Mouse (Mus musculus) forebrain, embryonic 12.5 days (tissue): ENCODE data around the gene Pogk. TPM values are rescaled to one million over a fixed set of nuclear protein-coding genes. Genes with fewer than 3 reads are reported as not detected.

Experiments used
- ATAC-seq: fragments of 200-750 bp; cut with Nextera tagmentation; 2 replicates; pipeline ENCODE4 v1.8.0; 2017; ENCODE audit warnings: moderate TSS enrichment; ENCODE audit not compliant: low FRiP score
- H3K27ac ChIP-seq: fragments of 300-500 bp; sonication (generic); 2 replicates; pipeline ENCODE4 v1.5.1; 2016; ENCODE audit warnings: mild to moderate bottlenecking
- H3K27me3 ChIP-seq: fragments of 300-500 bp; sonication (generic); 2 replicates; pipeline ENCODE4 v1.6.1; 2016; ENCODE audit warnings: mild to moderate bottlenecking
- H3K36me3 ChIP-seq: fragments of 300-500 bp; sonication (generic); replicated peaks from 2 replicates; pipeline ENCODE4 v1.6.1; 2016; ENCODE audit warnings: mild to moderate bottlenecking
- H3K4me1 ChIP-seq: fragments of 300-500 bp; sonication (generic); 2 replicates; pipeline ENCODE4 v1.6.1; 2016
- H3K4me2 ChIP-seq: fragments of 300-500 bp; sonication (generic); 2 replicates; pipeline ENCODE4 v1.6.1; 2016; ENCODE audit warnings: mild to moderate bottlenecking, moderate library complexity
- H3K4me3 ChIP-seq: fragments of 300-500 bp; sonication (generic); replicated peaks from 2 replicates; pipeline ENCODE4 v1.5.1; 2016; ENCODE audit warnings: mild to moderate bottlenecking
- H3K9ac ChIP-seq: fragments of 300-500 bp; sonication (generic); 2 replicates; pipeline ENCODE4 v1.6.1; 2016; ENCODE audit warnings: mild to moderate bottlenecking
- H3K9me3 ChIP-seq: fragments of 300-500 bp; sonication (generic); 2 replicates; pipeline ENCODE4 v1.6.1; 2016
- WGBS: fragments of 180-500 bp; shearing (Covaris S2); methylation state at CpG from one replicate; pipeline ENCODE4 v1.1.7; 2016; 5-methylcytosine and 5-hydroxymethylcytosine counted together
- polyA plus RNA-seq: library from polyadenylated mRNA; unstranded; fragments of >200 nt; fragmentation: Nextera tagmentation; extraction: Ambion mirVana; gene quantifications from 2 replicates; pipeline ENCODE4 v1.2.1, GENCODE M21; 2016

The Pogk gene
- polyA plus RNA-seq, 1 experiment from 2014 or later = 51.7 TPM

GRCm38 (mm10) chr1:166395661-166396060 is 14.0 kb downstream of the Pogk start:
- Histone ChIP-seq H3K4me2 (no peak overlapping the region), H3K27ac (no peak overlapping the region), H3K9ac (no peak overlapping the region), H3K36me3 (peaks cover 96% of the 10 kb centered on the region), H3K27me3 (no peaks in the 10 kb centered on the region), H3K4me1 (no peaks in the 10 kb centered on the region), H3K4me3 (no peak overlapping the region), H3K9me3 (no peaks in the 10 kb centered on the region)
- 93% methylated on average over 5 of the region's 5 CpGs for WGBS
- ATAC-seq = no peak

GRCm38 (mm10) chr1:166394770-166395169 is 14.9 kb downstream of the Pogk start:
- Histone ChIP-seq H3K27ac (no peak overlapping the region), H3K4me3 (no peak overlapping the region), H3K4me1 (no peaks in the 10 kb centered on the region), H3K9ac (no peak overlapping the region), H3K9me3 (no peaks in the 10 kb centered on the region), H3K4me2 (no peak overlapping the region), H3K36me3 (peaks cover 96% of the 10 kb centered on the region), H3K27me3 (no peaks in the 10 kb centered on the region)
- WGBS = 81% methylated on average over 4 of the region's 4 CpGs
- no peak for ATAC-seq

- H3K4me2 ChIP-seq = no peak overlapping the region
- no peaks in the 10 kb centered on the region for H3K9me3 ChIP-seq
- no peaks in the 10 kb centered on the region for H3K4me1 ChIP-seq
- no peak overlapping the region for H3K27ac ChIP-seq
- no peak for ATAC-seq
- 97% methylated on average over 6 of the region's 6 CpGs for WGBS
- H3K36me3 ChIP-seq = peaks cover 95% of the 10 kb centered on the region
- H3K27me3 ChIP-seq = no peaks in the 10 kb centered on the region
- H3K9ac ChIP-seq = no peak overlapping the region
- H3K4me3 ChIP-seq = no peak overlapping the region
Observed at GRCm38 (mm10) chr1:166391671-166392070, 18.0 kb downstream of the Pogk start.

- no peak for ATAC-seq
- H3K36me3 ChIP-seq = peaks cover 96% of the 10 kb centered on the region
Observed at GRCm38 (mm10) chr1:166389406-166390125, 20.1 kb downstream of the Pogk start.

GRCm38 (mm10) chr1:166388511-166388910 is 21.2 kb downstream of the Pogk start:
- H3K4me1 ChIP-seq = no peaks in the 10 kb centered on the region
- H3K27me3 ChIP-seq = no peaks in the 10 kb centered on the region
- no peak overlapping the region for H3K9ac ChIP-seq
- H3K4me3 ChIP-seq = no peak overlapping the region
- no peak overlapping the region for H3K27ac ChIP-seq
- H3K36me3 ChIP-seq = peaks cover 97% of the 10 kb centered on the region
- ATAC-seq = 0 out of 2 replicates have a peak, but pooled peaks have one; percentile 36
- H3K9me3 ChIP-seq = no peaks in the 10 kb centered on the region
- H3K4me2 ChIP-seq = no peak overlapping the region
- 92% methylated on average over 11 of the region's 11 CpGs for WGBS

More at GRCm38 (mm10) chr1:166389406-166390125, 20.1 kb downstream of the Pogk start:
- Histone ChIP-seq H3K27ac (no peak overlapping the region), H3K27me3 (no peaks in the 10 kb centered on the region), H3K4me1 (no peaks in the 10 kb centered on the region), H3K4me2 (no peak overlapping the region), H3K4me3 (no peak overlapping the region), H3K9me3 (no peaks in the 10 kb centered on the region), H3K9ac (no peak overlapping the region)
- WGBS = 95% methylated on average over 16 of the region's 16 CpGs

GRCm38 (mm10) chr1:166385431-166385830 is 24.2 kb downstream of the Pogk start:
- H3K9ac ChIP-seq = no peak overlapping the region
- 0 out of 2 replicates have a peak overlapping the region, but pooled peaks have one; percentile 31 for H3K27ac ChIP-seq
- peaks cover 15% of the 10 kb centered on the region for H3K4me1 ChIP-seq
- no peak overlapping the region for H3K4me3 ChIP-seq
- 86% methylated on average over 5 of the region's 5 CpGs for WGBS
- H3K36me3 ChIP-seq = peaks cover 82% of the 10 kb centered on the region
- no peaks in the 10 kb centered on the region for H3K9me3 ChIP-seq
- H3K27me3 ChIP-seq = no peaks in the 10 kb centered on the region
- H3K4me2 ChIP-seq = no peak overlapping the region
- no peak for ATAC-seq

- H3K4me2 ChIP-seq = no peak overlapping the region
- H3K4me1 ChIP-seq = peaks cover 18% of the 10 kb centered on the region
- H3K27me3 ChIP-seq = no peaks in the 10 kb centered on the region
- no peaks in the 10 kb centered on the region for H3K9me3 ChIP-seq
- no peak overlapping the region for H3K9ac ChIP-seq
- peaks cover 74% of the 10 kb centered on the region for H3K36me3 ChIP-seq
- no peak for ATAC-seq
- 93% methylated on average over 10 of the region's 10 CpGs for WGBS
- H3K27ac ChIP-seq = no peak overlapping the region
- H3K4me3 ChIP-seq = no peak overlapping the region
Observed at GRCm38 (mm10) chr1:166384614-166385013, 25.0 kb downstream of the Pogk start.

GRCm38 (mm10) chr1:166382626-166383025 is 27.0 kb downstream of the Pogk start:
- Histone ChIP-seq H3K4me3 (no peak overlapping the region), H3K36me3 (peaks cover 55% of the 10 kb centered on the region), H3K9me3 (no peaks in the 10 kb centered on the region), H3K27me3 (no peaks in the 10 kb centered on the region), H3K4me1 (peaks cover 21% of the 10 kb centered on the region), H3K4me2 (no peak overlapping the region), H3K27ac (no peak overlapping the region), H3K9ac (no peak overlapping the region)
- no peak for ATAC-seq
- WGBS = 91% methylated on average over 4 of the region's 4 CpGs

GRCm38 (mm10) chr1:166381821-166382220 is 27.8 kb downstream of the Pogk start:
- H3K27me3 ChIP-seq = no peaks in the 10 kb centered on the region
- peaks cover 47% of the 10 kb centered on the region for H3K36me3 ChIP-seq
- H3K27ac ChIP-seq = no peak overlapping the region
- H3K4me2 ChIP-seq = no peak overlapping the region
- H3K4me3 ChIP-seq = no peak overlapping the region
- peaks cover 21% of the 10 kb centered on the region for H3K4me1 ChIP-seq
- no peak for ATAC-seq
- 86% methylated on average over 5 of the region's 5 CpGs for WGBS
- H3K9me3 ChIP-seq = no peaks in the 10 kb centered on the region
- no peak overlapping the region for H3K9ac ChIP-seq

GRCm38 (mm10) chr1:166381336-166381735 is 28.3 kb downstream of the Pogk start:
- 0 out of 2 replicates have a peak overlapping the region, but pooled peaks have one; percentile 67 for H3K4me2 ChIP-seq
- H3K27ac ChIP-seq = no peak overlapping the region
- no peak overlapping the region for H3K4me3 ChIP-seq
- no peaks in the 10 kb centered on the region for H3K9me3 ChIP-seq
- H3K36me3 ChIP-seq = peaks cover 42% of the 10 kb centered on the region
- H3K4me1 ChIP-seq = peaks cover 21% of the 10 kb centered on the region
- ATAC-seq = no peak
- no peak overlapping the region for H3K9ac ChIP-seq
- 88% methylated on average over 10 of the region's 10 CpGs for WGBS
- no peaks in the 10 kb centered on the region for H3K27me3 ChIP-seq

GRCm38 (mm10) chr1:166379630-166380231 is 29.9 kb downstream of the Pogk start:
- Histone ChIP-seq H3K4me2 (peak overlapping the region; percentile 67), H3K9ac (peak overlapping the region; percentile 98), H3K36me3 (peaks cover 26% of the 10 kb centered on the region), H3K4me3 (peak overlapping the region; percentile 98), H3K4me1 (peaks cover 21% of the 10 kb centered on the region), H3K9me3 (no peaks in the 10 kb centered on the region), H3K27me3 (no peaks in the 10 kb centered on the region), H3K27ac (peak overlapping the region; percentile 89)
- ATAC-seq = peak; percentile 54
- WGBS = under 1% methylated on average over 41 of the region's 41 CpGs

GRCm38 (mm10) chr1:166379013-166379629 is 30.5 kb downstream of the Pogk start, which contains the start of gene Tada1:
Gene Tada1 (plus strand): TSS chr1:166379097.
- Histone ChIP-seq H3K27ac (peak within 1 kb of the TSS; percentile 89), H3K4me2 (peak within 1 kb of the TSS; percentile 67), H3K4me3 (peak within 1 kb of the TSS; percentile 98), H3K36me3 (peaks cover 20% of the 10 kb centered on the region), H3K9me3 (no peaks in the 10 kb centered on the region), H3K9ac (peak within 1 kb of the TSS; percentile 98), H3K27me3 (no peaks in the 10 kb centered on the region), H3K4me1 (peaks cover 21% of the 10 kb centered on the region)
- peak; percentile 94 for ATAC-seq
- under 1% methylated on average over 79 of the region's 81 CpGs for WGBS
